Mouse (Mus musculus) adrenal gland, adult 2 months (tissue): ENCODE results near the gene Mtch2. TPM values are rescaled to one million over a fixed set of nuclear protein-coding genes. Genes with fewer than 3 reads are reported as not detected.
"Not testable (repeated sequence)": the region's sequence is repeated elsewhere in the genome, so short reads cannot be mapped to it uniquely, and the experiment has no call there.

Experiments
- DNase-seq: peaks from one replicate; pipeline ENCODE4 v3.0.0; 2021
- long read RNA-seq: library from polyadenylated mRNA; stranded (forward); transcript quantifications from one replicate; pipeline ENCODE4 v2.0.0, GENCODE M21; 2021
- polyA plus RNA-seq: library from polyadenylated mRNA; depleted of rRNA; stranded (reverse); fragments of >200 nt; gene quantifications from 2 replicates; pipeline ENCODE4 v1.2.3, GENCODE M21; 2012; rRNA removed
- total RNA-seq, 2 experiments: library from RNA; stranded (reverse); gene quantifications; 2 replicates each; pipeline ENCODE4 v1.2.3; 2021

Gene Mtch2
- 100 to 1,000 TPM; 264 to 267 TPM for total RNA-seq
- 28.9 and 36.0 TPM in 2 replicates for polyA plus RNA-seq
- long read RNA-seq, transcript Mtch2-205 (13 exons, 2,596 nt) = major isoform, 214 of 242 reads
- long read RNA-seq, partial matches to known transcripts = 6 of 242 reads
- long read RNA-seq, other reads (novel, unspliced or antisense) = 18 of 242 reads

GRCm38 (mm10) chr2:90846955-90847680 lies at the start of gene Mtch2:
Gene Mtch2 (plus strand): TSS chr2:90847155.
- peak; percentile 100 for DNase-seq

GRCm38 (mm10) chr2:90808241-90809126 lies 38.5 kb upstream of the Mtch2 start:
- no peak for DNase-seq

- DNase-seq = no peak
Observed at GRCm38 (mm10) chr2:90810751-90811150, 36.2 kb upstream of the Mtch2 start.

GRCm38 (mm10) chr2:90815266-90815665 lies 31.7 kb upstream of the Mtch2 start:
- DNase-seq = no peak

GRCm38 (mm10) chr2:90816144-90816543 lies 30.8 kb upstream of the Mtch2 start:
- no peak for DNase-seq

- DNase-seq = no peak
Observed at GRCm38 (mm10) chr2:90818710-90819109, 28.2 kb upstream of the Mtch2 start.

- no peak for DNase-seq
Observed at GRCm38 (mm10) chr2:90820894-90821293, 26.1 kb upstream of the Mtch2 start.

GRCm38 (mm10) chr2:90822978-90823377 lies 24.0 kb upstream of the Mtch2 start:
- no peak for DNase-seq

GRCm38 (mm10) chr2:90823781-90824180 lies 23.2 kb upstream of the Mtch2 start:
- DNase-seq = no peak

GRCm38 (mm10) chr2:90824528-90824927 lies 22.4 kb upstream of the Mtch2 start:
- not testable (repeated sequence) for DNase-seq

- no peak for DNase-seq
Observed at GRCm38 (mm10) chr2:90825515-90826172, 21.3 kb upstream of the Mtch2 start.

GRCm38 (mm10) chr2:90828739-90829138 lies 18.2 kb upstream of the Mtch2 start:
- no peak for DNase-seq

- no peak for DNase-seq
Observed at GRCm38 (mm10) chr2:90833502-90833901, 13.5 kb upstream of the Mtch2 start.

GRCm38 (mm10) chr2:90838621-90839020 lies 8.3 kb upstream of the Mtch2 start:
- DNase-seq = no peak

GRCm38 (mm10) chr2:90843666-90844065 lies 3.3 kb upstream of the Mtch2 start:
- DNase-seq = no peak

GRCm38 (mm10) chr2:90844262-90844661 lies 2.7 kb upstream of the Mtch2 start:
- no peak for DNase-seq

- DNase-seq = no peak
Observed at GRCm38 (mm10) chr2:90845234-90845633, 1.7 kb upstream of the Mtch2 start.

GRCm38 (mm10) chr2:90846171-90846570 lies 784 bp upstream of the Mtch2 start:
- DNase-seq = peak; percentile 45

- no peak for DNase-seq
Observed at GRCm38 (mm10) chr2:90846597-90846954, 379 bp upstream of the Mtch2 start.

GRCm38 (mm10) chr2:90847681-90848050 lies 711 bp downstream of the Mtch2 start:
- DNase-seq = no peak

GRCm38 (mm10) chr2:90848331-90848730 lies 1.4 kb downstream of the Mtch2 start:
- no peak for DNase-seq

- DNase-seq = no peak
Observed at GRCm38 (mm10) chr2:90850401-90850800, 3.4 kb downstream of the Mtch2 start.
